Mouse (Mus musculus): ENCODE measurements at regions not wholly inside any gene's neighbourhood (a gene's known extent, or its start where the extent isn't known, plus 50 kb on each side); places are given as distances from the start of the nearest gene placed in this dataset.

DNA sequence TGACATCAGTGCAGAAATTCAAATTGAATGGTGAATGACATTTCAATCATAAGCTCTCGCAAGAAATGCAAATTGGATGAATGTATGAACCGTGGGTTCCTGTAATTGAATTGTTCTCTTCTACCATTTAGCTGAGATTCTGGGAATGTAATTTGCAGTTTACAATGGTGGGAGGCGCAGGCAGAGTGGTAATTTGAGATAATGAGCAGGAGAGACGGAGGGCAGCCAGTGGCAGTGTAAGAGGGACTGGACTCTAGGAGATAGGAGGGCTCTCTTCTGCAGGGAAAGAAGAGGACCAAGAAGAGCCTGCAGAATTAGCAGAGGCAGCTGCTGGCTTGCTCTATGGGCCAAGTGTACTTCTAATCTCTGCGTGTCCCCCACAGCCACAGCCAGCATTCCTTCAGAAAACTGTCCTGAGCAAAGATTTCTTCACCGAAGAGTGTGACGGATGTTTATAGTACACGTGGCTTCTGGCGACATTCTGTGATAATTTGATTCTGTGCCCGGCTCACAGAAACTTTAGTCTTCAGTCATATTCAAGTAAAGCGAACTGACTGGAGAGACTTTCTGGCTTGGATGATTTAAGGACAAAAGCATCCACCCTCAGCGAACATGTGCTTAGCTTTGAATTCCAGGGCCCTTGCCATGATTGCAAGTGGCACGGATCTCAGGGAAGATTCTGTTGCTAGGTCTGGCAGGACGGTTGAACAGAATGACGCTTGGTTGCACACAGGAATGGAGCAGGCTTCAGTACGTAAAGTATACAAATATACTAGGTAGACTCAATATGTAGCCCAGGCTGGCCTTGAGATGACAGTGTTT lies 116.9 kb upstream of the Smlr1 start:
- TF ChIP-seq CTCF (IDR thresholded peaks at IDR 0.05; ENCODE audit: control insufficient read depth, insufficient read depth, insufficient read length) = no peak
- TF ChIP-seq MAX (IDR thresholded peaks at IDR 0.05) = no peak
